Mouse (Mus musculus) neural tube, embryonic 14.5 days (tissue): ENCODE measurements around the gene Prepl. TPM values are rescaled to one million over a fixed set of nuclear protein-coding genes. Genes with fewer than 3 reads are reported as not detected.

ENCODE experiments used
- ATAC-seq: fragments of 200-750 bp; cut with Nextera tagmentation; 2 replicates; pipeline ENCODE4 v1.8.0; 2017; ENCODE audit warnings: low read depth, mild to moderate bottlenecking, moderate TSS enrichment, moderate library complexity
- H3K27ac ChIP-seq: fragments of 300-500 bp; sonication (generic); 2 replicates; pipeline ENCODE4 v1.5.1; 2014; ENCODE audit warnings: low read depth, mild to moderate bottlenecking, control low read depth, low read length, moderate library complexity, mixed read lengths
- H3K27me3 ChIP-seq: fragments of 300-500 bp; sonication (generic); 2 replicates; pipeline ENCODE4 v1.6.1; 2014; ENCODE audit warnings: low read length; ENCODE audit not compliant: control insufficient read depth, insufficient read depth
- H3K36me3 ChIP-seq: fragments of 300-500 bp; sonication (generic); 2 replicates; pipeline ENCODE4 v1.6.1; 2014; ENCODE audit warnings: low read length, mixed read lengths; ENCODE audit not compliant: control insufficient read depth, insufficient read depth
- H3K4me1 ChIP-seq: fragments of 300-500 bp; sonication (generic); 2 replicates; pipeline ENCODE4 v1.6.1; 2014; ENCODE audit warnings: low read length; ENCODE audit not compliant: control insufficient read depth, insufficient read depth
- H3K4me2 ChIP-seq: fragments of 300-500 bp; sonication (generic); 2 replicates; pipeline ENCODE4 v1.6.1; 2014; ENCODE audit warnings: mild to moderate bottlenecking, low read depth, low read length, control low read depth
- H3K4me3 ChIP-seq: fragments of 300-500 bp; sonication (generic); 2 replicates; pipeline ENCODE4 v1.5.1; 2014; ENCODE audit warnings: low read depth, low read length, control low read depth, mixed read lengths
- H3K9ac ChIP-seq: fragments of 300-500 bp; sonication (generic); replicated peaks from 2 replicates; pipeline ENCODE4 v1.6.1; 2014; ENCODE audit warnings: low read depth, mild to moderate bottlenecking, control low read depth, low read length, mixed read lengths
- H3K9me3 ChIP-seq: fragments of 300-500 bp; sonication (generic); 2 replicates; pipeline ENCODE4 v1.6.1; 2016; ENCODE audit warnings: low read length; ENCODE audit not compliant: control insufficient read depth
- WGBS: fragments of 180-500 bp; shearing (Covaris S2); extraction: QIAGEN DNeasy Blood & Tissue Kit; methylation state at CpG from one replicate; pipeline ENCODE4 v1.1.7; 2014; 5-methylcytosine and 5-hydroxymethylcytosine counted together
- polyA plus RNA-seq: library from polyadenylated mRNA; unstranded; fragments of >200 nt; fragmentation: Nextera tagmentation; extraction: Ambion mirVana; gene quantifications from 2 replicates; pipeline ENCODE4 v1.2.1, GENCODE M21; 2014

Prepl gene
- polyA plus RNA-seq, 1 experiment from 2014 or later, result 199 TPM

- no peak for ATAC-seq
- H3K4me2 ChIP-seq, result no peak overlapping the region
- no peaks in the 10 kb centered on the region for H3K9me3 ChIP-seq
- no peak overlapping the region for H3K27ac ChIP-seq
- H3K9ac ChIP-seq, result no peak overlapping the region
- WGBS, result 97% methylated on average over 3 of the region's 3 CpGs
- H3K27me3 ChIP-seq, result no peaks in the 10 kb centered on the region
- H3K36me3 ChIP-seq, result 0 out of 2 replicates have a peak, but pooled peaks cover 3% of the 10 kb centered on the region
- H3K4me1 ChIP-seq, result no peaks in the 10 kb centered on the region
- no peak overlapping the region for H3K4me3 ChIP-seq
Measured at GRCm38 (mm10) chr17:85096396-85096795, 6.4 kb upstream of the Prepl start.

- H3K4me2 ChIP-seq, result peak overlapping the region; percentile 64; the same call in 1 of the 2 replicates
- no peak for ATAC-seq
- H3K36me3 ChIP-seq, result no peaks in the 10 kb centered on the region
- H3K4me3 ChIP-seq, result no peak overlapping the region
- H3K27me3 ChIP-seq, result no peaks in the 10 kb centered on the region
- no peak overlapping the region for H3K9ac ChIP-seq
- no peaks in the 10 kb centered on the region for H3K9me3 ChIP-seq
- peaks cover 14% of the 10 kb centered on the region for H3K4me1 ChIP-seq
- WGBS, result 97% methylated on average over 6 of the region's 6 CpGs
- H3K27ac ChIP-seq, result no peak overlapping the region
Measured at GRCm38 (mm10) chr17:85091762-85092161, 1.7 kb upstream of the Prepl start.

GRCm38 (mm10) chr17:85089621-85090020 is 420 bp downstream of the Prepl start:
- no peaks in the 10 kb centered on the region for H3K9me3 ChIP-seq
- H3K9ac ChIP-seq, result peak overlapping the region; percentile 92
- ATAC-seq, result peak; percentile 18
- WGBS, result under 1% methylated on average over 16 of the region's 16 CpGs
- peak overlapping the region; percentile 93 for H3K27ac ChIP-seq
- peak overlapping the region; percentile 79 for H3K4me3 ChIP-seq
- H3K4me2 ChIP-seq, result peak overlapping the region; percentile 64
- no peaks in the 10 kb centered on the region for H3K27me3 ChIP-seq
- H3K36me3 ChIP-seq, result no peaks in the 10 kb centered on the region
- peaks cover 14% of the 10 kb centered on the region for H3K4me1 ChIP-seq

GRCm38 (mm10) chr17:85089011-85089410 is 1.0 kb downstream of the Prepl start:
- Histone ChIP-seq H3K27me3 (no peaks in the 10 kb centered on the region), H3K9ac (peak overlapping the region; percentile 92; the same call in 1 of the 2 replicates), H3K36me3 (no peaks in the 10 kb centered on the region), H3K4me2 (peak overlapping the region; percentile 64), H3K4me3 (peak overlapping the region; percentile 79), H3K27ac (no peak overlapping the region), H3K4me1 (peaks cover 14% of the 10 kb centered on the region), H3K9me3 (no peaks in the 10 kb centered on the region)
- WGBS, result 52% methylated on average over 6 of the region's 6 CpGs
- ATAC-seq, result no peak

- ATAC-seq, result no peak
- no peak overlapping the region for H3K4me3 ChIP-seq
Measured at GRCm38 (mm10) chr17:85088401-85088800, 1.6 kb downstream of the Prepl start.

GRCm38 (mm10) chr17:85087591-85087990 is 2.5 kb downstream of the Prepl start:
- no peak overlapping the region for H3K27ac ChIP-seq
- ATAC-seq, result no peak
- no peak overlapping the region for H3K4me2 ChIP-seq
- peaks cover 14% of the 10 kb centered on the region for H3K4me1 ChIP-seq
- no peak overlapping the region for H3K4me3 ChIP-seq
- no peak overlapping the region for H3K9ac ChIP-seq
- 94% methylated on average over 5 of the region's 5 CpGs for WGBS
- no peaks in the 10 kb centered on the region for H3K9me3 ChIP-seq
- no peaks in the 10 kb centered on the region for H3K27me3 ChIP-seq
- H3K36me3 ChIP-seq, result no peaks in the 10 kb centered on the region

More at GRCm38 (mm10) chr17:85088401-85088800, 1.6 kb downstream of the Prepl start:
- whole genome bisulfite sequencing, result 90% methylated on average over 11 of the region's 11 CpGs
- Histone ChIP-seq H3K9me3 (no peaks in the 10 kb centered on the region), H3K4me1 (peaks cover 14% of the 10 kb centered on the region), H3K4me2 (peak overlapping the region; percentile 64; the same call in 1 of the 2 replicates), H3K36me3 (no peaks in the 10 kb centered on the region), H3K27ac (no peak overlapping the region), H3K27me3 (no peaks in the 10 kb centered on the region), H3K9ac (no peak overlapping the region)

- Histone ChIP-seq H3K27me3 (no peaks in the 10 kb centered on the region), H3K4me1 (peaks cover 14% of the 10 kb centered on the region), H3K27ac (no peak overlapping the region), H3K9ac (no peak overlapping the region), H3K4me3 (no peak overlapping the region), H3K4me2 (no peak overlapping the region), H3K36me3 (no peaks in the 10 kb centered on the region), H3K9me3 (no peaks in the 10 kb centered on the region)
- 96% methylated on average over 1 of the region's 1 CpGs for WGBS
- no peak for ATAC-seq
Measured at GRCm38 (mm10) chr17:85086501-85086900, 3.5 kb downstream of the Prepl start.

GRCm38 (mm10) chr17:85085335-85085734 is 4.7 kb downstream of the Prepl start:
- Histone ChIP-seq H3K27me3 (no peaks in the 10 kb centered on the region), H3K27ac (no peak overlapping the region), H3K36me3 (0 out of 2 replicates have a peak, but pooled peaks cover 3% of the 10 kb centered on the region), H3K4me1 (peaks cover 14% of the 10 kb centered on the region), H3K9me3 (no peaks in the 10 kb centered on the region), H3K9ac (no peak overlapping the region), H3K4me3 (no peak overlapping the region), H3K4me2 (no peak overlapping the region)
- ATAC-seq, result no peak
- WGBS, result 92% methylated on average over 2 of the region's 2 CpGs

- no peak for ATAC-seq
- H3K36me3 ChIP-seq, result peaks cover 17% of the 10 kb centered on the region
Measured at GRCm38 (mm10) chr17:85080781-85081180, 9.3 kb downstream of the Prepl start.

More at GRCm38 (mm10) chr17:85080781-85081180, 9.3 kb downstream of the Prepl start:
- H3K4me1 ChIP-seq, result no peaks in the 10 kb centered on the region
- no peak overlapping the region for H3K4me2 ChIP-seq
- no peaks in the 10 kb centered on the region for H3K9me3 ChIP-seq
- no peak overlapping the region for H3K9ac ChIP-seq
- WGBS, result 94% methylated on average over 11 of the region's 11 CpGs
- H3K27ac ChIP-seq, result no peak overlapping the region
- H3K27me3 ChIP-seq, result no peaks in the 10 kb centered on the region
- no peak overlapping the region for H3K4me3 ChIP-seq
